Mouse (Mus musculus): Measurements from ENCODE around the gene Shisa9.
A peak's percentile ranks its signal among the peaks of the same experiment; 100 is the strongest.
"Not testable (repeated sequence)": the region's sequence is repeated elsewhere in the genome, so short reads cannot be mapped to it uniquely, and the experiment has no call there.

Gene Shisa9

DNA sequence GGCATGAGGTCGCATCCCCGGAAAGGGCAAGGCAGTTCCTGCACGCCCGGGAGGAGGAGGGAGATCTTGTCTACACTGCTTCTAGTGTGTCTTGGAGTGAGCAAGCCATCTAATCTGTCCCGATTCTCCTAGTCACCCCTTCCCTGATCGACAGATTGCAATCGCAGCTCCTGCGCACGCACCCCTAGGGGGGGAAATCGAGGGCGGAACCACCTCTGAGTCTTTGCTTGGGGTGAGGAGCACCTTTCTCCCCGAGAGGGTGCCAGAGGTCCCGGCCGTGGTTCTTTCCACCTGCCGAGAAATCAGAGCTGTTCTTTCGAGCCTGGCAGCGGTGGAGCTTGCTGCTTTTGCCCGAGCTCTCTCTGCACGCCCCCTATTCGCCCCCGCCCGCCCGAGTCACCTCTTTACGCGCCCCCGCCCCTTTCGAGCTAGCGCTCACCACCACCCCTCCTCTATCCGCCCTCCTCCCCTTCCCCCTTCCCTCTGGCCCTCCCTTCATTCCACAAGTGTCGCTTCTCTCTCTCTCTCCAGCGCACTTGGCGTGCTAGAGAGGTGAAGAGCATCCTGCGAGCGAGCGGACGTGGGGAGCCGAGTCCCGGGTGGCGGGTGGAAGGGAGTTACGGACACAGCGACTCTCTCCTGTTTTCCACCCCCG, at the start of gene Shisa9:
TSS of gene Shisa9 (plus strand) at position 498 of the 655 bp plus-strand sequence.
- DNase-seq (ENCODE audit: low spot score), result no peak

DNA sequence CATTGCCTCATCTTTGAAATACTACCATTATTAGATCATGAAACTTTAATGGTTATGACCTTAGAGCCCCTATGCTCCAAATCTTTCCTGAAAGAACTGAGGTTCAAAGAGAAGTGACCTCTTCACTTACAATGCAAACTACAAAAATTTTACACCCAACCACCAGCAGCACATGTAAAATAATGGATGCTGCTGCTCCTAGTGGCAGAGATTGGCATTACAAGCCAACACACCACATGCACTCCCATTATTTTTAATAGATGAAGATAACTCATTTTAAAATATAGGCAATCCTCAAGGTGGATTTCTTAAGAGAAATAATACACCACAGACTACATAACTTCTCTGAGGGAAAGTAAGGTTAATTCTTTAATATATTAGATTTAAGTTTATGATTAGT, 43.4 kb upstream of the Shisa9 start:
- DNase-seq (ENCODE audit: low spot score), result peak; percentile 42

DNA sequence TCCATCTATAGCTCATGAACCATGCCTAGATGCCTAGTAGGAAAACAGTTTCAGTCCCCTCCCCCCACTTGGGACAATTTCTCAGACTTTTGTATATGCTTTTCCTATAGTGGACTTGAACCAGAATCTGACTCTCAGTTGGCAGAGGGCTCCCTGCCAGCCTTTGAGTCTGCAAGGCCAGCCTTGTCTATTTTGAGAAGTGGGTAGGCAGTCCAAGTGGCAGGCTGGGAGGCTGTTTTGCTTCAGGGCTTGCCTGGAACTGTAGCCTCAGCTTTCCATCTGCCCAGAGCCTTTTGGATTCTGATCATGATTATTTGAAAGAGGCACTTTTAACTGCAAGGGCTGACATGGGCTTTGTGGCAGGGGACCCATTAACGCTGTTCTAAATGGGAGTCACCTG, 23.2 kb upstream of the Shisa9 start:
- no peak for DNase-seq (ENCODE audit: low spot score)

DNA sequence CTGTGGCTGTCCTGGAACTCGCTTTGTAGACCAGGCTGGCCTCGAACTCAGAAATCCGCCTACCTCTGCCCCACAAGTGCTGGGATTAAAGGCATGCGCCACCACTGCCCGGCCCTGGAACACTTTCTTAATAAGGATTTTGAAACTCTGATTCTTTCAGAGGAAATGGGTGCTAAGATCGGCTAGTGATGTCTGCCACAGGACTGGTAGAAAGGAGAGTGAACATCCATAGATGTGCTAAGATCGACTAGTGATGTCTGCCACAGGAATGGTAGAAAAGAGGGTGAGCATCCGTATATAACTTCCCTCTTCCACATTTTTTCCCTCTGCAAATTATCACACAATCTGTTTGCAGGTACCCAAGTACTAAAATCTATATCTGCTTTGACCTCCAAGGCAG, 17.9 kb upstream of the Shisa9 start:
- no peak for DNase-seq (ENCODE audit: low spot score)

DNA sequence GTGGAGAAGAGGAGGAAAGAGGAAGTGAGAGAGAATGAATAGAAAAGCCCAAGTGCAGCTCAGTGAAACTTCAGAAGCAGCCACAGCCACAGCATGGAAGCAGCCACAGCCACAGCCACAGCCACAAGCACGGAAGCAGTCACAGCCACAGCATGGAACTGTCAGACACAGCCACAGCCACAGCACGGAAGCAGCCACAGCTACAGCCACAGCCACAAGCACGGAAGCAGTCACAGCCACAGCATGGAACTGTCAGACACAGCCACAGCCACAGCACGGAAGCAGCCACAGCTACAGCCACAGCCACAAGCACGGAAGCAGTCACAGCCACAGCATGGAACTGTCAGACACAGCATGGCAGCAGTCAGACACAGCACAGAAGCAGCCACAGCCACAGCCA, 17.1 kb upstream of the Shisa9 start:
- DNase-seq (ENCODE audit: low spot score), result not testable (repeated sequence)

DNA sequence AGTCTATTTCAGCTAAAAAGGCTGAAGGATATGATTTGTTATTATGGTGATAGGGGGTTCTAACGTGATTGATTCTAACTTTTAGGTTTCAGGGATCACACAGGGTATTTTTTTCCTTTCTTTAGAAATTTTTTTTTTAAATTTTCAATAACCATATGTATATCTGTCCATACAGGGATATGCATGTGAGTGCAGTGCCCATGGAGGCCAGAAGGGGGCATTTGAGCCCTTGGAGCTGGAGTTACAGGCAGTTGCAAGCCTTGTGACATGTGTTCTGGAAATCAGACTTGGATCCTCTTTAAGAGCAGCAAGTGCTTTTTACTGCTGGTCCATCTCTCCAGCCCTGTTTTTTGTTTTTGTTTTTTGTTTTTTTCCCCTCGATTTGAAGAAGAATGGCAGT, 16.3 kb upstream of the Shisa9 start:
- DNase-seq (ENCODE audit: low spot score), result no peak

DNA sequence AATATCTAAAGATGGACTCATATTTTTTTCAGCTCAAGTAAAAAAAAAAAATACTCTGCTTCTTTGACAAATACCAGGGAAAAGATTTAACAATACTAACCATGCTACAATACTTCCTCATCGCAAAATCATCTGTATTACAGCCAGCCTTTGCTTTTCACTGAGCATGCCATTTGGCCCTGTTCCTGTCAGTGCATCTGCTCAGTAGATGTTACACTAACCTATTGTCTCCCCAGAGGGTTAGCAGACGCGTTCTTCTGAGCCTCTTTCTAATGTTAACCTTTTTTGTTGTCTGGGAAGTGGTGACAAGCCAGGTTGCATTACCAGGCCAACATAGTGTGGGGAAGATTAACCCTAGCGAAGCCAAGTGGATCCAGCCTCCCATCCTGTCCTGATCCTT, 10.2 kb upstream of the Shisa9 start:
- no peak for DNase-seq (ENCODE audit: low spot score)

DNA sequence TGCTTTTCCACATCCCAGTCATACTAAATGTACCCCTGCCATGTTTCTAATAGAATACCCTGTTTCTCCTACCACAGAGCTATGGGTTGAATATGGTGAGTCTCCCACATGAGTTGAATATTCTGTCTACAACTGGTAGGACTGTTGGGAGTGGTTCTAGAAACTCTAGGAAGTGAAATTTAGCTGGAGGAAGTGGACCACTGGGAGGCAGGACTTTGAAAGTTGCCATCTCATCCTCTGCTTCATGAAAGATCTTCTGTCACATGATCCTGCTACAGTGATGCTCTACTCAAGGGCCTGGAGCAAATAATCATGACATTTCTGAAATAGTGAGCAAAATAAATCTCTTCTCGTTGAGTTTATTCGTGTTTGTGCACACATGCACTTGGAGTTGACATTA, 7.2 kb upstream of the Shisa9 start:
- DNase-seq (ENCODE audit: low spot score), result no peak

DNA sequence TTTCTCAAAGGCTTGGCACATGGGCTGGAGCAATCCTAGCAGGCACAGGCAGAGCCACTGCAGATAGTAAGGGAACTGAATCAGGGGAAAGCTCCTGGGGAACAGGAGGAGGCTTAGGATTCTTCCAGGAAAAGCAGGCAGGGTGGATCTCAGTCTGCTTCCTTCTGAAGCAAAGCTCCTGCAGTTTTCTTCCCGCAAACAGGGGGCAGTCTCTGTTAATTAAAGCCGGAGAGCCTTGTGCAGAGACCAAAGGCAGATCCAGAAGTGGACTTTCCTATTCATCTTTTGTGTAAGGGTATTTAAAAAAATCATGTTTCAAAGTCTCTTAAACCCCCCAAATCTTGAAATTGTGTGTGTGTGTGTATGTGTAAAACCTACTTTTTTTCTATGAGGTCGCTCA, 3.1 kb upstream of the Shisa9 start:
- no peak for DNase-seq (ENCODE audit: low spot score)

DNA sequence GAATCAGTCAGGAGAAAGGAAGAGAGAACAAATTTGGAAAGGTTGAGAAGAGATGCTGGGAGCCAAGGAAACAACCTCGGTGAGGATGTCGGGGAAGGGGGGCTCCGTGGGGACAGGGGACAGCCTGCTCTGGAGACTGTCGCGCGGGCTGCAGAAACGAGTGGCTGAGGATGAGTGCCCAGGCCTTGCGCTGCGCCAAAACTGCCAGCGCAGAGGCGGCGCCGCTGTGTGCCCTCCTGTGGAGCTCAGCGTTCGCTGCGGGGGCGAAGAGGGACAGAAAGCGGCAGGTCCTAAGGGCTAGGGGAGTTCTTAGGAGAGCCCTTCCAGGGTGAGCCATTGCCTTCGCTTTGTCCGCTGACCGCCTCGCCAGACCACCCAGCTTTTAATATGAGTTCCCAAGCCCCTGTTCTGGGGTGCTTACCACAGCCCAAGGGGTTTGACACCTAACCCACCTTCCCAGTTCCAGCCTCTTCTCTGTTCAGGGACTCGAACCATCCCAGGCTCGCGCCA, 752 bp upstream of the Shisa9 start:
- DNase-seq (ENCODE audit: low spot score), result no peak

DNA sequence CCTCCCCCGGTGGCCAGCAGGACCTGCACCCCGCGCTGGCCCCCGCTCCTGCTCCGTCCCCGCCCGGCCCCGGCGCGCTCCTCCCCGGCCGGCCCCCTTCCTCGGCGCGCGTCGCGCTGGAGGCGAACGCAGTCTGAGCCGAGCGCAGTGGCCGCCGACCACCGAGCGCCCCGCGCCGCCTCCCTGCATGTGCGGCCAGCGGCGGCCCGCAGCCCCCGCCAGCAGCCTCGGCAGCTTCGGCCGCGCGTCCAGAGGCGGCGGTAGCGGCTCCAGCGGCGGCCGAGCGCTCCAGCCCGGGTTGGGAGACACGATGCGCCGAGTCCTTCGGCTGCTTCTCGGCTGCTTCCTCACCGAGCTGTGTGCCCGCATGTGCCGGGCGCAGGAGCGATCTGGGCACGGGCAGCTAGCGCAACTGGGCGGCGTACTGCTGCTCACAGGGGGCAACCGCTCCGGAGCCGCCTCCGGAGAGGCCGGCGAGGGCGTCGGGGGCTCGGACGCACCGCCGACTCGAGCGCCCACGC, 418 bp downstream of the Shisa9 start:
- peak; percentile 5 for DNase-seq (ENCODE audit: low spot score)

DNA sequence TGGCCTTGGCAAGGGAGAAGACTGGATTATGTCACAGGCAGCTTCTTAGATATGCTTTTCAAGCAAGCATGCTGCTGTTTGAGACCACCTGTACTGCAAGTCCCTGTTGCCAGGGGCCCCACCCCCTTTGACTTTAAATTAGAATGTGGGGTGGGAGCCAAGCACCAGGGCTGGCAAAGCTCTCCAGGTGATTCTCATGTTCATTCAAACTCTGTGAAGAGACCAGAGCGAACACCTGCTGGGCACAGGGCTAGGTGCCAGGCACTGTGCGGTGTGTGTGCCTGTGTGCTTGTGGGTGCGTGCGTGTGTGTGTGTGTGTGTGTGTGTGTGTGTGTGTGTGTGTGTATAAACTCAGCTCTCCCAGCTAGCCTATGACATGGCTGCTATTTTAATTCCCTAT, 3.1 kb downstream of the Shisa9 start:
- DNase-seq (ENCODE audit: low spot score), result no peak

DNA sequence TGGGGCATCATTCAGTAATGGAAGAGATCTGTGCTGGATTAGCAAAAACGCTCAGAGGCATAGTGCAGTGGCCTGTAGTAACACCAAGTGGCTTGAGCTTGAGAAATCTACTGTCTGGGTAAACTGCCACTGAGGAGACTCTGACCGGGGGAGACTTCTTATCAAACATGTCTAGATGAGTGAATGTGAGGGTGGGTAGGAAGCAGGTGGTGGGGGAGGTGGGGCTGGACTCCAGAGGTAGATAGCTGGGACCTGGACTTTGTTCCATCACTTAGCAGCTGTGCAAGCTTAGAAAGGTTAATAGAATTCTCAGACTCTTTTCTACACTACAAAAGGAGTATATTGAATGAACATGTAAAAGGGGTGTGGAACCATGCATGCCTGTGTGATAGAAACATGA, 21.3 kb downstream of the Shisa9 start:
- no peak for DNase-seq (ENCODE audit: low spot score)

DNA sequence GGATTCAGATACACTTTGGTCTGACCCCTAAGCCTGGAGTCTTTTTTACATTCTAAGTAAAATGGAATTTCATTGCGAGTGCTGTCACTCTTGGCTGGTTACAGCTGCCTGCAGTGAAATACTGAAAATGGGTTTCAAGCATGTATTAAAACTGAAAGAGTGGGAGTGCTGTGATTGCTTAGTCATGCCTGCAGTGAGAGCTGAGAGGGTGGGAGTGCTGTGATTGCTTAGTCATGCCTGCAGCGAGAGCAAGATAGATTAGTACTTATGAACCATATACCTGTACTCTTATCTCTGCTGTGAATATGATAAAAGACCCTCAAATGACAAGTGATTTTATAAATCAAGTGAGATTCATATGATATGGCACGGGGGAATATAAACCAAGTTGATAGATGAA, 26.2 kb downstream of the Shisa9 start:
- DNase-seq (ENCODE audit: low spot score), result no peak

DNA sequence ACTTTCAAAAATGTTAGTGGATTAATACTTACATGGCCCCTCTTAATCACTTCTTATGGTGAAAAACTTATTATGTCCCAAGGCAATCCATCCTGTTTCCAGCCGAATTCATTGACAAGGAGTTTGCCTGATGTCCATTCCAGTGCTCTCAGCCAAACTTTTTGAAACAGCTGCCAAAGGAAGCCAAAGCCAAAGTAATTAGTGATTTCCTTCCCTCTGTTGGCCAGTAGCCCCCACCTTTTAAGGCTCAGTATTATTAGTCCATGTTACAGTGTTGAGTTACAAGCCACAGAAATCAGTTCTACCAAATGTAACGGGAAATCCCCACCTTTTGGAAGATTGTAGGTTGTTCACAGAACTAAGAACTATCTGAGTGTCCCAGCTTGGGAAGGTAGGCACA, 28.8 kb downstream of the Shisa9 start:
- no peak for DNase-seq (ENCODE audit: low spot score)

DNA sequence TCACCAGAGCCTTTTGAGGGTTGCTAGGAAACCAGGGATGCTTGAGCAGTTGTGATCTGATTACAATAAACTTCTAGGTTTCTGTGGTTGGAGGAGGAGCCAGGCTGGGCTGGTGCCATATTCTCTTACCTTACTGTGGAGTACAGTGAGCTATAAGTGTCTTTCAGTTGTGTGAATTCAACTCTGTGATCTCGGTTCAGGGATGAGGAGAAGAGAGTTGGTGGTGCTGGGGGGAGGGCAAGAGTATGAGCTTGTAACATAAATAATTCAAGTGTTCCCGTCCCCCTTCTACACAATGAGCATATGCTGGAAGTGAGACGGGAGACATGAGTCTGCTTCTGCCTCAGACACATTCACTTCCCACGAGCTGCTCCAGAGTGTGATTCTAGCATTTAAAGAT, 30.6 kb downstream of the Shisa9 start:
- no peak for DNase-seq (ENCODE audit: low spot score)

DNA sequence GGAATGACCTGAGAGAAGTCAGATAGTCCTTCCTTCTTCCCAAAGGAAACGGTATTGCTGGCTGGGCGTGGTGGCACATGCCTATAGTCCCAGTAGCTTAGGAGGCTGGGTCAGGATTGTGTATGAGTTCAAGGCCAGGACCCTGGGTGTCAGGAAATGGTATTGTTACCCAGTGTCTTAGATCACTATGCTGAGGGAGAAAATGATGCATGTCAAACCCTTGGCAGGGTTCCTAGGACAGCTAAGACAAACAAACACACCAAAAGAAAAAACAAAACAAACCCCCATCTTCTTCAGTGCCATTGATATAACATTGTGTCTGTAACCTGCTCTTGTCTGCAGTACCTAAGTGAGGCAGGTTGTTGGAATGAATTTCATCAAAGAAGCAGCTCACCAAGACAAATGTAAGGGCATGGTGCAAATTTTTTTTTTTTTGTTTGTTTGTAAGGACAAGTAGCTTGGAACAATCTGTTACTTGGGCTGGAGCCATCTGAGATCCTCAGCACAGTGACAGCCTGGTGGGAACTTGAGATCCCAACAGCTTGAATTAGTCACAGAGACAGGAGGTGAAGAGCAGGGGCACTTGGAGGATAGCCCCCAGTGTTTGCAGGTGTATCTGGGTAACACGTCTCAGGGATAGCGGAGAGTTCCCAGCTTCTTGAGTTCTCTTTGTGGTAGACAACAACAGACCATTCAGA, 34.2 kb downstream of the Shisa9 start:
- DNase-seq (ENCODE audit: low spot score), result no peak

DNA sequence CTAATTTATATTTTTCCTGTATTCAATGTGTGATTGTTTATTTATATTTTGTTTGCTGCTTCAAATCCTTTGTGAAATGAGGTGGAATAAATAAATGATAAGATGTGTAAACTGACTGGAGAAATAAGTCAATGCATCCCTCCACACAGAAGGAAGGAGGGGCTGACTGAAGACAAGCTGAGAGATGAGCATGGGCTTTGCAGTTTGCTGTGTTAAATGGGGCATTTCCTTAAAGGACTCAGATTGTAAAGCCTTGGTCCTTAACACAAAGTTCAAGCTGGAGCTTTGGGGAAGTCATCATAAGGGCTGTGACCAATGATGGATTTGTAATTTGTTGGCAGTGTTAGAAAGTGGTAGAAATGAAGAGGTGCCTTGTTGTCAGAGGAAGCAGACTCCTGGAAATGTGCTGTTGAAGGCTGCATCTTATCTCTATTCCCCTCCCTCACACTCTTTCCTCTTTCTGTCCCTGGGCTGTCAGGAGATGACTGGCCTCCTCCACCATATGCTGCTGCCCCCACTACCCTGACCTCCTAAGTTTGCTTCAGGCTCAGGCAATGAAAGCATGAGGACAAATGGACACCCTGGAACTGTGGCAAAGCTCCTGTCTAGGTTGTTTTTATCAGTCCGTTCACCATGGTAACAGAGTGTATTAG, 36.3 kb downstream of the Shisa9 start:
- DNase-seq (ENCODE audit: low spot score), result no peak

DNA sequence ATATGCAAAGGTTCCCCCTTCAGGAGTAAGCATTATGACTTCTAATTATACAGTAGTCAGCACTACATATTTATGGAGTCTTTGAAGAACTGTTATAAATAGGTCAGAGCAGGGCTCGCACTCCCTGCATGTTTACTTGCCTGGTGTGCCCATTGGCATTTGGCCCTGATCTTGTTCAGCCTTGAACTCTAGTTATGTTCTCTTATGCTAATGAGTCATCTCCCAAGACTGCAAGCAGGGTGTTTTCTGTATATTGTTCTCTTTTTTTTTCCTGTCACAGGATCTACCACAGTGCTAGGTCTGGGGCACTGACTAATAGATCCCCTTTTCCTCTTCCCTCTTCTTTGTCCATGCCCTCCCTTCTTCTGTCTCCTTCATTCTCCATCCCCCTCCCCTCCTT, 48.5 kb downstream of the Shisa9 start:
- peak; percentile 11 for DNase-seq (ENCODE audit: low spot score)

DNA sequence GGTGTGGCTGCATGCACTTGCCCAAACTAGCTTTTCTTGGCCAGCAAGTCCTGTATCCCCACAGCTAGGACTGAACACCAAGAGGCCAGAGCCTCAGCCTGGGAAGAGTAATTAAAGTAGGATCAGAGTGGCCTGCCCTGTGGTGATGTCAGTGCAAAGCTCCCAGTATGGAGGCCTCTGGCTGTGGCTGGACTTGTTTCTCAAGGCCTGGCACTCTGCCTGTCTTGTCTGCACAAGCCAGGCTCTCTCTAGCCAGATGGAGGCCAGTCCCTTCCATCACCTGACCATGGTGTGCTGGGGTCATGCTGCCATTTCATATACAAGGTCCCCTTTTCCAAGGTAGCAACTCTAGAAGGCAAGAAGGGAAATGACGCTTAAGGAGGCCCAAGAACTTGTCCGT, 51.0 kb downstream of the Shisa9 start:
- DNase-seq (ENCODE audit: low spot score), result peak; percentile 8

DNA sequence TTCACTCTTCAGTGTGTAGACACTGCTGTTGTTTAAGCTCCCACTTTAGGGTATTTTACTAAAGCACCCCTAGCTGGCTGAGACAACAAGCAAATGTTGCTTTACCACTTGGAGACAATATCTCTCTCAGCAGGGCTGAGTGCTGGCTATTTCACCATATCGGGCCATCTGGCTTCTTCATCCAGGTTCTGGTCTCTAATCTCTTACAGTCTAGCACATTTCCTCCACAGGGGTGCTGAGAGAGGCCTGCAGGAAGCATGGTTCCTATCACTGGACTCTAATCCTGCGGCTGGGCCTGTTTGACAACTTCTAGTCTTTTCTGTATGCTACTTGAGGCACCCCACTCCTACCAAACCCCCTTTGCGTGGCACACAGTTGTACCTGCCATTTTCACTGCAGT, 51.7 kb downstream of the Shisa9 start:
- no peak for DNase-seq (ENCODE audit: low spot score)

DNA sequence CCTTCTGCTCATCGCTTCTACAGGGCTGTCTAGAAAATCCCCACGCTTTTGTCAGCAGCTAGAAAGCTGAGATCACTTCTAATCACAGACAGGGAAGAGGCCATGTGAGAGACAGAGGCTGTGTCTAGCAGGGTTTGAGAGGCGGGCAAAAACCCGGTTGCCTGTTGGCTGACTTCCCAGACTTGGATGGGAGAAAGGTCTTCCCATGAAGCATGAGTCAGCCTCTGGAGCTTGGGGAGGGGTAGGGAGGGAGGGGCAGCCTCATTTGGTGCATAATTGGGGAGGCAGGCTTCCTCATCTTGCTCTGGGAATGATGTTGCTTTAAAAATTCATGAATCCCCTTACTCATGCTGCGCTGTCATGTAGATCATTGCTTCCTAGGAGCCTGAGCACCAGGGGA, 57.0 kb downstream of the Shisa9 start:
- no peak for DNase-seq (ENCODE audit: low spot score)

DNA sequence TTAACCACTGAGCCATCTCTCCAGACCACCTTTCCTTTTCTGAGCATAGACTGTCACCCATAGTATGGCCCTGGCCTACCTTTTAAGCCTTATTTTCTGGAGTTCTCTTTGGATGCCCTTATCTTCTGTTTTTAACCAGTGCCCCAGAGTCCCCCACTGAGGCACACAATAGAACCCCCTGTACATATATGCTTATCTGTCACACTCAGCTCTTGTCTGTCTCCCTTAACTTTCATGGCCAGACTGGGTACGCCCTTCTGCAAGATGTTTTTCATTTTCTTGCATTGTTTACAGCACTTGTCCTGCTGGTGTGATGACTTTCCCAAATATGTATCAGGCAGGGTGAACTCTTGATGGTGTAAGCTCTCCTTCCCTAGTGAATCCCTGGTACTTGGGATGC, 68.1 kb downstream of the Shisa9 start:
- no peak for DNase-seq (ENCODE audit: low spot score)

Measured in urinary bladder, postnatal 25 days (tissue).